Mouse (Mus musculus): ENCODE data around the gene Slc48a1. TPM values are rescaled to one million over a fixed set of nuclear protein-coding genes. Genes with fewer than 3 reads are reported as not detected.

The Slc48a1 gene
- polyA plus RNA-seq, 1 experiment = 133 TPM

DNA sequence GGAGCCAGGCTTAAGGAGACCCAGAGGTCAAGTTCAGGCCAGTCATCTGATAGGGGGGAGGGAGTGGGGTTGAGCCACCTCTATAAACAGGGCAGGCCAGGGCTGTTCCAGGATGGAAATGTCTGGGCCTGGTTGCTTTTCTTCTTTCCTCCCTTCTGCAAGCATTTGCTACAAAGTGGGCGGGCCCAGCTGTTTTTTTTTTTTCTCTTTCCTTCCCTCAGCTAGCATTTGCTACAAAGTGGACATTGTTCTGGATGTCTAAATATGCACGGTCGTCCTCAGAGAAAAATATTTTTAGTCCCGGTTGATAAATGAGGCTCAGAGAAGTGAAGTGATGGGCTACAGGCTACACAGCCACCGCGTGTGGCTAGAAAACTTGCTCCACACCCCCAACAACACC is 23.8 kb upstream of the Slc48a1 start:
- WGBS = 81% methylated on average over 6 of the region's 6 CpGs
- Histone ChIP-seq H3K4me1 (ENCODE audit: control insufficient read depth, insufficient read depth, low read length) (peaks cover 3% of the 10 kb centered on the region), H3K4me3 (replicated peaks; ENCODE audit: insufficient read depth, low read depth, low read length) (no peak overlapping the region), H3K27me3 (ENCODE audit: control insufficient read depth, insufficient read depth, low read length) (no peaks in the 10 kb centered on the region), H3K27ac (ENCODE audit: insufficient read depth, low read length) (no peak overlapping the region)
- DNase-seq = no peak
- TF ChIP-seq CTCF (IDR thresholded peaks at IDR 0.05; ENCODE audit: borderline replicate concordance, insufficient read depth, low read depth, low read length) = no peak
- no peak for TF ChIP-seq POLR2A (IDR thresholded peaks at IDR 0.05; ENCODE audit: borderline replicate concordance, insufficient read depth, low read length)

GRCm38 (mm10) chr15:97755361-97755760 is 23.0 kb upstream of the Slc48a1 start:
- Histone ChIP-seq H3K27ac (ENCODE audit: insufficient read depth, low read length) (no peak overlapping the region), H3K27me3 (ENCODE audit: control insufficient read depth, insufficient read depth, low read length) (no peaks in the 10 kb centered on the region), H3K4me1 (ENCODE audit: control insufficient read depth, insufficient read depth, low read length) (peaks cover 10% of the 10 kb centered on the region), H3K4me3 (replicated peaks; ENCODE audit: insufficient read depth, low read depth, low read length) (no peak overlapping the region)
- TF ChIP-seq CTCF (IDR thresholded peaks at IDR 0.05; ENCODE audit: borderline replicate concordance, insufficient read depth, low read depth, low read length) = no peak
- 64% methylated on average over 8 of the region's 8 CpGs for WGBS
- no peak for DNase-seq

GRCm38 (mm10) chr15:97760006-97760405 is 18.3 kb upstream of the Slc48a1 start:
- no peak for TF ChIP-seq CTCF (IDR thresholded peaks at IDR 0.05; ENCODE audit: borderline replicate concordance, insufficient read depth, low read depth, low read length)
- no peak for TF ChIP-seq POLR2A (IDR thresholded peaks at IDR 0.05; ENCODE audit: borderline replicate concordance, insufficient read depth, low read length)
- Histone ChIP-seq H3K27me3 (ENCODE audit: control insufficient read depth, insufficient read depth, low read length) (no peaks in the 10 kb centered on the region), H3K4me3 (replicated peaks; ENCODE audit: insufficient read depth, low read depth, low read length) (no peak overlapping the region), H3K4me1 (ENCODE audit: control insufficient read depth, insufficient read depth, low read length) (peaks cover 12% of the 10 kb centered on the region), H3K27ac (ENCODE audit: insufficient read depth, low read length) (peak overlapping the region; percentile 23; the same call in 1 of the 2 replicates)
- 18% methylated on average over 9 of the region's 9 CpGs for WGBS
- DNase-seq = peak; percentile 77 to 78

DNA sequence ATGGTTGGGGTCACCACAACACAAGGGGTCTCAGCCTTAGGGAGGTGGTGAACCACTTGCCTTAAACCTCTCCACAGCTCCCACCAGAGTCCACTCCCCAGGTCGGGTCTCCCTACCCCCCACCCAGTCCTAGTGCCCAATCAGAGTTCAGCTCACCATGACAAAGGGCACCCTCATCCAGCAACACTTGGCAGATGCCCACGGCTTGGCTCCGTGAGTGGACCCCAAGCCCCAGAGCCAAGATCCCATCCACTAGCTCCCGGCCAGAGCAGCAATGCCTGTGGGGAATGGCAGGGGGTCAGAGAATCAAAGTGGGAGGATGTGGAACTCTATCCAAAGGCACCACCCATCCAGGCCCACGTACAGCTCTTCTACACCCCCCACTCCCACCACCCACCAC is 17.4 kb upstream of the Slc48a1 start:
- 30% methylated on average over 5 of the region's 5 CpGs for WGBS
- Histone ChIP-seq H3K4me3 (replicated peaks; ENCODE audit: insufficient read depth, low read depth, low read length) (no peak overlapping the region), H3K27ac (ENCODE audit: insufficient read depth, low read length) (no peak overlapping the region), H3K4me1 (ENCODE audit: control insufficient read depth, insufficient read depth, low read length) (peaks cover 12% of the 10 kb centered on the region), H3K27me3 (ENCODE audit: control insufficient read depth, insufficient read depth, low read length) (no peaks in the 10 kb centered on the region)
- no peak for TF ChIP-seq POLR2A (IDR thresholded peaks at IDR 0.05; ENCODE audit: borderline replicate concordance, insufficient read depth, low read length)
- no peak for TF ChIP-seq CTCF (IDR thresholded peaks at IDR 0.05; ENCODE audit: borderline replicate concordance, insufficient read depth, low read depth, low read length)
- DNase-seq = no peak

GRCm38 (mm10) chr15:97761438-97761837 is 16.9 kb upstream of the Slc48a1 start:
- no peak for DNase-seq
- Histone ChIP-seq H3K27me3 (ENCODE audit: control insufficient read depth, insufficient read depth, low read length) (no peaks in the 10 kb centered on the region), H3K4me1 (ENCODE audit: control insufficient read depth, insufficient read depth, low read length) (peaks cover 12% of the 10 kb centered on the region), H3K27ac (ENCODE audit: insufficient read depth, low read length) (no peak overlapping the region), H3K4me3 (replicated peaks; ENCODE audit: insufficient read depth, low read depth, low read length) (no peak overlapping the region)
- TF ChIP-seq POLR2A (IDR thresholded peaks at IDR 0.05; ENCODE audit: borderline replicate concordance, insufficient read depth, low read length) (no peak), CTCF (IDR thresholded peaks at IDR 0.05; ENCODE audit: borderline replicate concordance, insufficient read depth, low read depth, low read length) (no peak)
- 72% methylated on average over 13 of the region's 13 CpGs for WGBS

GRCm38 (mm10) chr15:97762733-97763132 is 15.6 kb upstream of the Slc48a1 start:
- Histone ChIP-seq H3K27ac (ENCODE audit: insufficient read depth, low read length) (0 out of 2 replicates have a peak overlapping the region, but pooled peaks have one; percentile 16), H3K4me3 (replicated peaks; ENCODE audit: insufficient read depth, low read depth, low read length) (no peak overlapping the region), H3K27me3 (ENCODE audit: control insufficient read depth, insufficient read depth, low read length) (no peaks in the 10 kb centered on the region), H3K4me1 (ENCODE audit: control insufficient read depth, insufficient read depth, low read length) (peaks cover 15% of the 10 kb centered on the region)
- TF ChIP-seq CTCF (IDR thresholded peaks at IDR 0.05; ENCODE audit: borderline replicate concordance, insufficient read depth, low read depth, low read length) (no peak), POLR2A (IDR thresholded peaks at IDR 0.05; ENCODE audit: borderline replicate concordance, insufficient read depth, low read length) (no peak)
- WGBS = 79% methylated on average over 9 of the region's 9 CpGs
- DNase-seq = no peak

DNA sequence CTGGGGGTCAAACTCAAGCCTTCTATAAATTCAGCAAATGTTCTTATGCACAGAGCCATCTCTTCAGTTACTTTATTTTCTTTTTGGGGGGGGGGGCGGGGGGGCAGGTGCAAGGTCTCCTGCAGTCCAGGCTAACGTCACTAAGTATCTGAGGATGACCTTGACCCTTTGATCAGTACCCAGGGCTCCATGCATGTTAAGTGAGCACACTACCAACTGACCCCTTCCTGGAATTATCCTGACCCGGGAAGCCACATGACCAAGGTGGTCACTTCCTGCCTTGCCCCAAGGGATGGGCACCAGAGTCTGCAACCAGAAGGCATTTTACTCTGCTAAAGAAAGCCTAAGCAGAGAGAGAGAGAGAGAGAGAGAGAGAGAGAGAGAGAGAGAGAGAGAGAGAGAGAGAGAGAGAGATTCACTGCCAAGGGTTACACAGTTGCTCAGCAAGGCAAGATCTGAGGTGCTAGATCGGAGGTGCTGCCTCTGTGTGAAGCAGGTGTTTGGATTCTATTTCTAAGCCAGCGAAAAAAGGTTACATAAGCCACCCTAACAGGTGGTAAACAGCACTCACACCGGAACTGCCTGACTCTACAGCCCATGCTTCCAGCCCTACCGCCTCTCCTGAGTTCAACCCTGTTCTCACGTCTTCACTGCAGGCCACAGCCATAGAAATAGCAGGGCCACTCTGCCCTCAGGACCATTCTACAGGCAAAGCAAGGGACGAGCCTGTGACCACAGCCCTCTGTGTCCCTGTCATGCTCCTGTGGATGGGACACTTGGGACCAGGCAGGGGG is 14.9 kb upstream of the Slc48a1 start:
- no peak overlapping the region; the same call in 1 of the 2 replicates for H3K27ac ChIP-seq (ENCODE audit: insufficient read depth, low read length)
- WGBS = 63% methylated on average over 9 of the region's 9 CpGs

GRCm38 (mm10) chr15:97764532-97764931 is 13.8 kb upstream of the Slc48a1 start:
- H3K4me1 ChIP-seq (ENCODE audit: control insufficient read depth, insufficient read depth, low read length) = peaks cover 13% of the 10 kb centered on the region
- DNase-seq = no peak
- no peak overlapping the region for H3K4me3 ChIP-seq (replicated peaks; ENCODE audit: insufficient read depth, low read depth, low read length)
- 76% methylated on average over 2 of the region's 2 CpGs for WGBS
- no peaks in the 10 kb centered on the region for H3K27me3 ChIP-seq (ENCODE audit: control insufficient read depth, insufficient read depth, low read length)
- TF ChIP-seq CTCF (IDR thresholded peaks at IDR 0.05; ENCODE audit: borderline replicate concordance, insufficient read depth, low read depth, low read length) = no peak
- TF ChIP-seq POLR2A (IDR thresholded peaks at IDR 0.05; ENCODE audit: borderline replicate concordance, insufficient read depth, low read length) = no peak
- no peak overlapping the region for H3K27ac ChIP-seq (ENCODE audit: insufficient read depth, low read length)

More for the DNA sequence above, 14.9 kb upstream of the Slc48a1 start:
- no peak for DNase-seq
- Histone ChIP-seq H3K4me3 (replicated peaks; ENCODE audit: insufficient read depth, low read depth, low read length) (no peak overlapping the region), H3K4me1 (ENCODE audit: control insufficient read depth, insufficient read depth, low read length) (peaks cover 15% of the 10 kb centered on the region), H3K27me3 (ENCODE audit: control insufficient read depth, insufficient read depth, low read length) (no peaks in the 10 kb centered on the region)
- TF ChIP-seq CTCF (IDR thresholded peaks at IDR 0.05; ENCODE audit: borderline replicate concordance, insufficient read depth, low read depth, low read length) (no peak), POLR2A (IDR thresholded peaks at IDR 0.05; ENCODE audit: borderline replicate concordance, insufficient read depth, low read length) (no peak)
